Mouse (Mus musculus) G1E (cell line): Measurements from ENCODE around the gene Wscd1.

ENCODE experiments used
- CTCF ChIP-seq: IDR thresholded peaks from 2 replicates; pipeline ENCODE4 v1.5.1; 2012; ENCODE audit warnings: low read depth, low read length, inconsistent platforms, mixed read lengths
- GATA1 ChIP-seq: IDR thresholded peaks from 2 replicates; pipeline ENCODE4 v1.6.1; 2012; ENCODE audit warnings: borderline replicate concordance, low read length, inconsistent platforms, mixed read lengths
- GATA2 ChIP-seq: IDR thresholded peaks from 2 replicates; pipeline ENCODE4 v1.6.1; 2012; ENCODE audit warnings: low read depth, low read length, inconsistent platforms, borderline replicate concordance
- POLR2AphosphoS5 ChIP-seq: IDR thresholded peaks from 2 replicates; pipeline ENCODE4 v1.6.1; 2012; ENCODE audit warnings: low read depth, low read length, inconsistent platforms; ENCODE audit not compliant: insufficient replicate concordance
- TAL1 ChIP-seq: conservative IDR thresholded peaks from 2 replicates; pipeline ENCODE4 v1.6.1; 2012; ENCODE audit warnings: low read depth, low read length, inconsistent platforms, mixed read lengths

GRCm38 (mm10) chr11:71729287-71729686, 20.4 kb upstream of the Wscd1 start:
- no peak for TF ChIP-seq CTCF
- no peak for TF ChIP-seq GATA1
- TF ChIP-seq POLR2AphosphoS5, result no peak
- TF ChIP-seq TAL1, result no peak
- TF ChIP-seq GATA2, result no peak
